Mouse (Mus musculus): ENCODE measurements at regions not wholly inside any gene's neighbourhood (a gene's known extent, or its start where the extent isn't known, plus 50 kb on each side); places are given as distances from the start of the nearest gene placed in this dataset.

GRCm38 (mm10) chr9:52287246-52287651, 118.9 kb upstream of the Zc3h12c start:
- peak; percentile 22 for DNase-seq (ENCODE audit: low spot score)
- no peaks in the 10 kb centered on the region for H3K9me3 ChIP-seq (replicated peaks)
- TF ChIP-seq CTCF (IDR thresholded peaks at IDR 0.05; ENCODE audit: low read depth, low read length) (no peak), TAL1 (conservative IDR thresholded peaks at IDR 0.05; ENCODE audit: low read depth, low read length) (no peak), GATA1 (IDR thresholded peaks at IDR 0.05; ENCODE audit: borderline replicate concordance, low read length) (no peak), GATA2 (IDR thresholded peaks at IDR 0.05; ENCODE audit: borderline replicate concordance, low read depth, low read length) (no peak), POLR2AphosphoS5 (IDR thresholded peaks at IDR 0.05; ENCODE audit: insufficient replicate concordance, low read depth, low read length) (no peak)
- peaks cover 32% of the 10 kb centered on the region for H3K4me1 ChIP-seq (ENCODE audit: insufficient read depth, low read depth, low read length)
- no peaks in the 10 kb centered on the region for H3K36me3 ChIP-seq (replicated peaks)
- H3K4me3 ChIP-seq (ENCODE audit: low read depth, low read length) = no peak overlapping the region
- peaks cover 19% of the 10 kb centered on the region for H3K27me3 ChIP-seq (ENCODE audit: insufficient read depth, low read length)
- ATAC-seq (ENCODE audit: extremely low read depth, insufficient number of reproducible peaks, low FRiP score, poor library complexity, severe bottlenecking) = no peak

GRCm38 (mm10) chr9:52286104-52286503, 117.7 kb upstream of the Zc3h12c start:
- TF ChIP-seq TAL1 (conservative IDR thresholded peaks at IDR 0.05; ENCODE audit: low read depth, low read length) (no peak), GATA2 (IDR thresholded peaks at IDR 0.05; ENCODE audit: borderline replicate concordance, low read depth, low read length) (no peak), POLR2AphosphoS5 (IDR thresholded peaks at IDR 0.05; ENCODE audit: insufficient replicate concordance, low read depth, low read length) (no peak), GATA1 (IDR thresholded peaks at IDR 0.05; ENCODE audit: borderline replicate concordance, low read length) (no peak), CTCF (IDR thresholded peaks at IDR 0.05; ENCODE audit: low read depth, low read length) (no peak)
- peaks cover 41% of the 10 kb centered on the region for H3K4me1 ChIP-seq (ENCODE audit: insufficient read depth, low read depth, low read length)
- no peaks in the 10 kb centered on the region for H3K36me3 ChIP-seq (replicated peaks)
- ATAC-seq (ENCODE audit: extremely low read depth, insufficient number of reproducible peaks, low FRiP score, poor library complexity, severe bottlenecking) (no peak), DNase-seq (ENCODE audit: low spot score) (no peak)
- H3K4me3 ChIP-seq (ENCODE audit: low read depth, low read length) = no peak overlapping the region
- peaks cover 22% of the 10 kb centered on the region for H3K27me3 ChIP-seq (ENCODE audit: insufficient read depth, low read length)
- no peaks in the 10 kb centered on the region for H3K9me3 ChIP-seq (replicated peaks)

- ATAC-seq (ENCODE audit: extremely low read depth, insufficient number of reproducible peaks, low FRiP score, poor library complexity, severe bottlenecking) (no peak), DNase-seq (ENCODE audit: low spot score) (no peak)
- Histone ChIP-seq H3K9me3 (replicated peaks) (no peaks in the 10 kb centered on the region), H3K4me3 (ENCODE audit: low read depth, low read length) (no peak overlapping the region), H3K36me3 (replicated peaks) (no peaks in the 10 kb centered on the region), H3K27me3 (ENCODE audit: insufficient read depth, low read length) (peaks cover 14% of the 10 kb centered on the region), H3K4me1 (ENCODE audit: insufficient read depth, low read depth, low read length) (peaks cover 35% of the 10 kb centered on the region)
- TF ChIP-seq GATA2 (IDR thresholded peaks at IDR 0.05; ENCODE audit: borderline replicate concordance, low read depth, low read length) (no peak), TAL1 (conservative IDR thresholded peaks at IDR 0.05; ENCODE audit: low read depth, low read length) (no peak), CTCF (IDR thresholded peaks at IDR 0.05; ENCODE audit: low read depth, low read length) (no peak), GATA1 (IDR thresholded peaks at IDR 0.05; ENCODE audit: borderline replicate concordance, low read length) (no peak), POLR2AphosphoS5 (IDR thresholded peaks at IDR 0.05; ENCODE audit: insufficient replicate concordance, low read depth, low read length) (no peak)
Measured at GRCm38 (mm10) chr9:52283558-52283957, 115.2 kb upstream of the Zc3h12c start.

- TF ChIP-seq GATA1 (IDR thresholded peaks at IDR 0.05; ENCODE audit: borderline replicate concordance, low read length) (no peak), POLR2AphosphoS5 (IDR thresholded peaks at IDR 0.05; ENCODE audit: insufficient replicate concordance, low read depth, low read length) (no peak), GATA2 (IDR thresholded peaks at IDR 0.05; ENCODE audit: borderline replicate concordance, low read depth, low read length) (no peak), TAL1 (conservative IDR thresholded peaks at IDR 0.05; ENCODE audit: low read depth, low read length) (no peak), CTCF (IDR thresholded peaks at IDR 0.05; ENCODE audit: low read depth, low read length) (no peak)
- DNase-seq (ENCODE audit: low spot score) (no peak), ATAC-seq (ENCODE audit: extremely low read depth, insufficient number of reproducible peaks, low FRiP score, poor library complexity, severe bottlenecking) (no peak)
- H3K4me1 ChIP-seq (ENCODE audit: insufficient read depth, low read depth, low read length) = peaks cover 22% of the 10 kb centered on the region
- H3K27me3 ChIP-seq (ENCODE audit: insufficient read depth, low read length) = peaks cover 20% of the 10 kb centered on the region
- no peaks in the 10 kb centered on the region for H3K9me3 ChIP-seq (replicated peaks)
- no peak overlapping the region for H3K4me3 ChIP-seq (ENCODE audit: low read depth, low read length)
- H3K36me3 ChIP-seq (replicated peaks) = no peaks in the 10 kb centered on the region
Measured at GRCm38 (mm10) chr9:52280995-52281394, 112.6 kb upstream of the Zc3h12c start.

GRCm38 (mm10) chr9:52280556-52280955, 112.2 kb upstream of the Zc3h12c start:
- no peaks in the 10 kb centered on the region for H3K9me3 ChIP-seq (replicated peaks)
- no peak for ATAC-seq (ENCODE audit: extremely low read depth, insufficient number of reproducible peaks, low FRiP score, poor library complexity, severe bottlenecking)
- H3K4me1 ChIP-seq (ENCODE audit: insufficient read depth, low read depth, low read length) = peaks cover 18% of the 10 kb centered on the region
- TF ChIP-seq POLR2AphosphoS5 (IDR thresholded peaks at IDR 0.05; ENCODE audit: insufficient replicate concordance, low read depth, low read length) (no peak), TAL1 (conservative IDR thresholded peaks at IDR 0.05; ENCODE audit: low read depth, low read length) (no peak), CTCF (IDR thresholded peaks at IDR 0.05; ENCODE audit: low read depth, low read length) (no peak), GATA1 (IDR thresholded peaks at IDR 0.05; ENCODE audit: borderline replicate concordance, low read length) (no peak), GATA2 (IDR thresholded peaks at IDR 0.05; ENCODE audit: borderline replicate concordance, low read depth, low read length) (no peak)
- H3K4me3 ChIP-seq (ENCODE audit: low read depth, low read length) = no peak overlapping the region
- DNase-seq (ENCODE audit: low spot score) = no peak
- H3K36me3 ChIP-seq (replicated peaks) = no peaks in the 10 kb centered on the region
- H3K27me3 ChIP-seq (ENCODE audit: insufficient read depth, low read length) = peaks cover 20% of the 10 kb centered on the region

GRCm38 (mm10) chr9:52278701-52279023, 110.3 kb upstream of the Zc3h12c start:
- DNase-seq (ENCODE audit: low spot score) (no peak), ATAC-seq (ENCODE audit: extremely low read depth, insufficient number of reproducible peaks, low FRiP score, poor library complexity, severe bottlenecking) (no peak)
- Histone ChIP-seq H3K9me3 (replicated peaks) (no peaks in the 10 kb centered on the region), H3K36me3 (replicated peaks) (no peaks in the 10 kb centered on the region), H3K27me3 (ENCODE audit: insufficient read depth, low read length) (peaks cover 24% of the 10 kb centered on the region), H3K4me1 (ENCODE audit: insufficient read depth, low read depth, low read length) (peaks cover 15% of the 10 kb centered on the region), H3K4me3 (ENCODE audit: low read depth, low read length) (no peak overlapping the region)
- no peak for TF ChIP-seq TAL1 (conservative IDR thresholded peaks at IDR 0.05; ENCODE audit: low read depth, low read length)
- no peak for TF ChIP-seq GATA2 (IDR thresholded peaks at IDR 0.05; ENCODE audit: borderline replicate concordance, low read depth, low read length)
- no peak for TF ChIP-seq CTCF (IDR thresholded peaks at IDR 0.05; ENCODE audit: low read depth, low read length)
- TF ChIP-seq POLR2AphosphoS5 (IDR thresholded peaks at IDR 0.05; ENCODE audit: insufficient replicate concordance, low read depth, low read length) = no peak
- TF ChIP-seq GATA1 (IDR thresholded peaks at IDR 0.05; ENCODE audit: borderline replicate concordance, low read length) = no peak

All from G1E (cell line).